Mouse (Mus musculus) myocyte (in vitro differentiated cells): Measurements from ENCODE around the gene Gpr174.

Source experiments
- CEBPB ChIP-seq: IDR thresholded peaks from 2 replicates; pipeline ENCODE4 v1.6.1; 2011; ENCODE audit warnings: mild to moderate bottlenecking, moderate library complexity; ENCODE audit not compliant: poor library complexity, insufficient read depth, severe bottlenecking
- E2F4 ChIP-seq: IDR thresholded peaks from one replicate; pipeline ENCODE4 v1.6.1; 2011; ENCODE audit warnings: mild to moderate bottlenecking, control low read depth, moderate library complexity; ENCODE audit not compliant: insufficient read depth
- MAX ChIP-seq: IDR thresholded peaks from one replicate; pipeline ENCODE4 v1.6.1; 2011; ENCODE audit warnings: low read depth, mild to moderate bottlenecking, control low read depth
- POLR2A ChIP-seq: IDR thresholded peaks from one replicate; pipeline ENCODE4 v1.6.1; 2011; ENCODE audit warnings: low read depth, mild to moderate bottlenecking, control low read depth, moderate library complexity; ENCODE audit not compliant: insufficient read length
- POLR2AphosphoS2 ChIP-seq: IDR thresholded peaks from one replicate; pipeline ENCODE4 v1.6.1; 2011; ENCODE audit warnings: low read depth, control low read depth; ENCODE audit not compliant: insufficient read length
- REST ChIP-seq: IDR thresholded peaks from one replicate; pipeline ENCODE4 v1.6.1; 2011; ENCODE audit warnings: mild to moderate bottlenecking, control low read depth, moderate library complexity; ENCODE audit not compliant: insufficient read depth, insufficient read length
- TCF12 ChIP-seq: IDR thresholded peaks from one replicate; pipeline ENCODE4 v1.6.1; 2011; ENCODE audit warnings: mild to moderate bottlenecking, control low read depth; ENCODE audit not compliant: poor library complexity, insufficient read depth, severe bottlenecking

DNA sequence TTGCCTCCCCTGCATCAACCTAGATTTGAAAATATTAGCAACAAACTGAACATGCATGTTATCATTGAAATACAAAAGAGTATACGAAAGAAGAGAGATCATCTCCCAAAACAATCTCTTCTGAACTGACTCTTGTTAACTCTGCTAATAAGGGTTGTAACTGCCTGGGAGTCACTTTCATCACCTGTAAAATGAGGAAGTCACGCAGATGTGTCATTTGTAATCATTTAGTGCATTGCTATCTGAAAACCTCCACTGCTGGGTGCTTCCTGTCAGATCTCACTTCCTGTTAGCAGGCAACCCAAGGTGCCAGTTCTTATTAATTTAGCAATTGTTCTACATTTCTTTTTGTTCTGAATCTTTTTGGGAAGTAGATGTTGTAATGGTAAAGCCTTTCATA, 5.3 kb upstream of the Gpr174 start:
- TF ChIP-seq POLR2A (no peak), POLR2AphosphoS2 (no peak), CEBPB (no peak), MAX (no peak), TCF12 (no peak), REST (no peak), E2F4 (no peak)
